Mouse (Mus musculus) testis, adult 2 months (tissue): ENCODE results near the gene Irgc1.

Experiments used
- CTCF ChIP-seq: fragments of 200-500 bp; IDR thresholded peaks from 2 replicates; pipeline ENCODE4 v1.5.1; 2012; ENCODE audit warnings: low read depth, mild to moderate bottlenecking, inconsistent platforms, low read length, moderate library complexity; ENCODE audit not compliant: control insufficient read depth, insufficient read depth, insufficient replicate concordance
- POLR2A ChIP-seq: fragments of 200-500 bp; IDR thresholded peaks from 2 replicates; pipeline ENCODE4 v1.6.1; 2012; ENCODE audit warnings: low read depth, mild to moderate bottlenecking, inconsistent platforms, low read length, moderate library complexity; ENCODE audit not compliant: control insufficient read depth

GRCm38 (mm10) chr7:24439191-24439590 is 12.9 kb downstream of the Irgc1 start:
- TF ChIP-seq CTCF (no peak), POLR2A (no peak)
